Mouse (Mus musculus) T-helper 2 cell (primary cell): ENCODE measurements around the gene Ggcx.

ENCODE experiments used
- in situ Hi-C: fragments of 300-600 bp; cut with MboI, MseI; formaldehyde crosslinking; loops from one replicate; pipeline ENCODE4 v1.15.1; 2025; ENCODE audit warnings: high pct_unique_total_duplicates

Gene Ggcx

GRCm38 (mm10) chr6:72428036-72428435 is 13.9 kb downstream of the Ggcx start:
- in situ Hi-C loops = loop anchor here (5.0 to 10.0 kb wide), 2 partner anchors 97 to 139 kb away; partner anchors contain the start of gene Sh2d6

- in situ Hi-C loops = loop anchor here (5.0 to 10.0 kb wide), 2 partner anchors 96 to 138 kb away; partner anchors contain the start of gene Sh2d6
Observed at GRCm38 (mm10) chr6:72429061-72429842, 15.1 kb downstream of the Ggcx start.

- in situ Hi-C loops = no loop called here
Observed at GRCm38 (mm10) chr6:72430989-72431921, 17.1 kb downstream of the Ggcx start.

GRCm38 (mm10) chr6:72432153-72432552 is 18.0 kb downstream of the Ggcx start:
- in situ Hi-C loops = no loop called here

- in situ Hi-C loops = no loop called here
Observed at GRCm38 (mm10) chr6:72438226-72438625, 24.1 kb downstream of the Ggcx start.

- in situ Hi-C loops = no loop called here
Observed at GRCm38 (mm10) chr6:72438862-72439354, 24.8 kb downstream of the Ggcx start.

- in situ Hi-C loops = no loop called here
Observed at GRCm38 (mm10) chr6:72439355-72440185, 25.5 kb downstream of the Ggcx start, which contains the start of gene Mat2a. TSS of gene Mat2a (minus strand) at chr6:72439558.

- in situ Hi-C loops = no loop called here
Observed at GRCm38 (mm10) chr6:72440186-72440990, 26.3 kb downstream of the Ggcx start.

- in situ Hi-C loops = no loop called here
Observed at GRCm38 (mm10) chr6:72442921-72443604, 29.0 kb downstream of the Ggcx start.

GRCm38 (mm10) chr6:72445011-72445410 is 30.9 kb downstream of the Ggcx start:
- in situ Hi-C loops = no loop called here

GRCm38 (mm10) chr6:72447487-72447886 is 33.4 kb downstream of the Ggcx start:
- in situ Hi-C loops = no loop called here

GRCm38 (mm10) chr6:72451778-72452177 is 37.7 kb downstream of the Ggcx start:
- in situ Hi-C loops = loop anchor here (25.0 kb wide), 1 partner anchor 1414 kb away; no protein-coding TSS in a partner anchor

GRCm38 (mm10) chr6:72452329-72452728 is 38.2 kb downstream of the Ggcx start:
- in situ Hi-C loops = loop anchor here (25.0 kb wide), 1 partner anchor 1415 kb away; no protein-coding TSS in a partner anchor

GRCm38 (mm10) chr6:72453578-72453977 is 39.5 kb downstream of the Ggcx start:
- in situ Hi-C loops = loop anchor here (25.0 kb wide), 1 partner anchor 1416 kb away; no protein-coding TSS in a partner anchor

- in situ Hi-C loops = loop anchor here (25.0 kb wide), 1 partner anchor 1417 kb away; no protein-coding TSS in a partner anchor
Observed at GRCm38 (mm10) chr6:72454072-72454746, 40.1 kb downstream of the Ggcx start.

- in situ Hi-C loops = loop anchor here (25.0 kb wide), 1 partner anchor 1418 kb away; no protein-coding TSS in a partner anchor
Observed at GRCm38 (mm10) chr6:72454833-72455373, 40.8 kb downstream of the Ggcx start.

- in situ Hi-C loops = loop anchor here (25.0 kb wide), 1 partner anchor 1419 kb away; no protein-coding TSS in a partner anchor
Observed at GRCm38 (mm10) chr6:72456567-72456966, 42.5 kb downstream of the Ggcx start.

GRCm38 (mm10) chr6:72458418-72458817 is 44.3 kb downstream of the Ggcx start:
- in situ Hi-C loops = loop anchor here (25.0 kb wide), 1 partner anchor 1421 kb away; no protein-coding TSS in a partner anchor
